Mouse (Mus musculus): ENCODE data around the gene Olfr155. TPM values are rescaled to one million over a fixed set of nuclear protein-coding genes. Genes with fewer than 3 reads are reported as not detected.

Olfr155 gene
- total RNA-seq (2023), result not detected

DNA sequence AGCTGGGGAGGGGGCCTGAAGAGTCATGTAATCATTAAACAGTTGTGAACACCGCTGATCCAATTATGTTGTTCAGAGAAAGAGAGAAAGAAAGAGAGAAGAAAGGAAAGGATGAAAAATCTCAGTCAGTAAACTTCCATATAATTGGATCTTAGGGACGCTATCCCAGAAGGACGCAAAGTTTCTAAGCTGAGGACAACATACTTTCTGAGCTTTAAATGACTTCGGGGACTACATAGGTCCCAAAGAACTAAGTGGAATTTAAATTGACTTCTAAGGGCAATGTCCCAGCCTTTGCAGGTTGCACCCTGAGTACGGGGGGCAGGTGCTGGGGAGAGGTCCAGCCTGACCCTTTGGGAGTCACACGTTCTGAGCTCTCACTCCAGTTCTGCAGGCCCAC is at the start of gene Olfr155:
Olfr155 (plus strand) TSS at position 301 of the 400 bp plus-strand sequence.

GRCm38 (mm10) chr4:43823845-43824337 is 27.5 kb upstream of the Olfr155 start, which contains the start of gene Olfr156:
Gene Olfr156 (minus strand): TSS chr4:43823895.

DNA sequence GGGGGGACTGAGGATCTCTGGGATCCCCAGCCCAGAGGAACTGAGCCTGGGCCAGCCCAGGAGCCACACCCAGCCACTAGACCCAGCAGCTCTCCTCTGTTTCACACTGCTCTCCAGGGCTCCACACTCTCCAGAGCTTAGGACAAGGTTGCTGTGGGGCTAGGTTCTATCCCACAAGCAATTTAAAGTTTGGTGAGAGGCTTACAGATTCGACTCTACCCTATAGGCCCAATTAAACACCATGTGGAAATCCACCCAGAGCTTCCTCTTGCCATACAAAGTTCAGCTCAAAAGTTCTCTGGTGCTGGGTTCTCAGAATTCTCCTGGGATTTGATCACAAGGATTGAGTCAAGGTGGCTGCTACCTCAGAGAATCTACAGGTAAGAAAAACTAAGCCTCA is 11.3 kb upstream of the Olfr155 start, which contains the start of gene Olfr157:
Olfr157 (minus strand) TSS at position 101 of the 400 bp plus-strand sequence.

GRCm38 (mm10) chr4:43875160-43875918 is 24.0 kb downstream of the Olfr155 start, which contains the start of gene Reck:
Gene Reck (plus strand): TSS chr4:43875530.

Other genes starting within 250 kb of the Olfr155 start
- not detected for gene Npr2, start 219.6 kb upstream of the Olfr155 start, total RNA-seq (2023)
- gene Spag8, start 198.0 kb upstream of the Olfr155 start, total RNA-seq (2023), result not detected
- gene Hint2, start 195.1 kb upstream of the Olfr155 start, total RNA-seq (2023), result 10 to 100 TPM; 21.3 to 24.6 TPM
- gene Tmem8b, start 182.6 kb upstream of the Olfr155 start, total RNA-seq (2023), result 1 to 10 TPM; 2.7 to 2.8 TPM
- gene Fam221b, start 182.4 kb upstream of the Olfr155 start, total RNA-seq (2023), result not detected
- not detected for gene Olfr70, start 150.8 kb upstream of the Olfr155 start, total RNA-seq (2023)
- not detected for gene Olfr71, start 141.3 kb upstream of the Olfr155 start, total RNA-seq (2023)
- not detected for gene Hrct1, start 124.4 kb upstream of the Olfr155 start, total RNA-seq (2023)
- gene Spaar, start 121.5 kb upstream of the Olfr155 start, total RNA-seq (2023), result not detected
- not detected for gene Olfr159, start 80.6 kb upstream of the Olfr155 start, total RNA-seq (2023)
- gene Olfr156, start 27.7 kb upstream of the Olfr155 start, total RNA-seq (2023), result not detected
- gene Olfr157, start 11.4 kb upstream of the Olfr155 start, total RNA-seq (2023), result not detected
- gene Reck, start 24.0 kb downstream of the Olfr155 start, total RNA-seq (2023), result 1 to 10 TPM; 2.0 to 2.8 TPM
- 10 to 100 TPM; 56.7 to 69.9 TPM for gene Glipr2, start 105.8 kb downstream of the Olfr155 start, total RNA-seq (2023)
- gene Ccin, start 131.9 kb downstream of the Olfr155 start, total RNA-seq (2023), result 1 to 10 TPM; 3.0 to 4.8 TPM
- gene Clta, start 152.9 kb downstream of the Olfr155 start, total RNA-seq (2023), result 100 to 1,000 TPM; 129 to 131 TPM
- gene Gne, start 232.6 kb downstream of the Olfr155 start, total RNA-seq (2023), result 10 to 100 TPM; 42.5 to 58.4 TPM

All from T-cell, adult 66 days (primary cell).